Mouse (Mus musculus) midbrain, embryonic 11.5 days (tissue): ENCODE results near the gene E130114P18Rik. TPM values are rescaled to one million over a fixed set of nuclear protein-coding genes. Genes with fewer than 3 reads are reported as not detected.

ENCODE experiments used
- ATAC-seq: fragments of 200-750 bp; cut with Nextera tagmentation; 2 replicates; pipeline ENCODE4 v1.8.0; 2017; ENCODE audit warnings: moderate TSS enrichment, moderate library complexity; ENCODE audit not compliant: low FRiP score
- DNase-seq: peaks from one replicate; pipeline ENCODE4 v3.0.0; 2015; ENCODE audit warnings: low spot score; ENCODE audit errors: missing footprints
- H3K27ac ChIP-seq: fragments of 300-500 bp; sonication (generic); 2 replicates; pipeline ENCODE4 v1.5.1; 2014; ENCODE audit warnings: low read depth, low read length
- H3K27me3 ChIP-seq: fragments of 300-500 bp; sonication (generic); 2 replicates; pipeline ENCODE4 v1.6.1; 2014; ENCODE audit warnings: mild to moderate bottlenecking, low read length, moderate library complexity, mixed read lengths; ENCODE audit not compliant: control insufficient read depth, insufficient read depth
- H3K36me3 ChIP-seq: fragments of 300-500 bp; sonication (generic); 2 replicates; pipeline ENCODE4 v1.6.1; 2014; ENCODE audit warnings: mild to moderate bottlenecking, low read length, moderate library complexity, mixed read lengths; ENCODE audit not compliant: control insufficient read depth, insufficient read depth
- H3K4me1 ChIP-seq: fragments of 300-500 bp; sonication (generic); 2 replicates; pipeline ENCODE4 v1.6.1; 2014; ENCODE audit warnings: low read length; ENCODE audit not compliant: control insufficient read depth, insufficient read depth
- H3K4me2 ChIP-seq: fragments of 300-500 bp; sonication (generic); 2 replicates; pipeline ENCODE4 v1.6.1; 2014; ENCODE audit warnings: mild to moderate bottlenecking, moderate library complexity
- H3K4me3 ChIP-seq: fragments of 300-500 bp; sonication (generic); 2 replicates; pipeline ENCODE4 v1.5.1; 2014; ENCODE audit warnings: low read depth, low read length
- H3K9ac ChIP-seq: fragments of 300-500 bp; sonication (generic); 2 replicates; pipeline ENCODE4 v1.6.1; 2014; ENCODE audit warnings: low read length
- H3K9me3 ChIP-seq: fragments of 300-500 bp; sonication (generic); 2 replicates; pipeline ENCODE4 v1.6.1; 2016; ENCODE audit warnings: low read length; ENCODE audit not compliant: control insufficient read depth
- WGBS: fragments of 180-500 bp; shearing (Covaris S2); extraction: QIAGEN DNeasy Blood & Tissue Kit; methylation state at CpG from one replicate; pipeline ENCODE4 v1.1.7; 2014; 5-methylcytosine and 5-hydroxymethylcytosine counted together
- polyA plus RNA-seq: library from polyadenylated mRNA; unstranded; fragments of >200 nt; fragmentation: Nextera tagmentation; extraction: Ambion mirVana; gene quantifications from 2 replicates; pipeline ENCODE4 v1.2.1, GENCODE M21; 2014

The E130114P18Rik gene
- 6.5 and 7.7 TPM in 2 replicates for polyA plus RNA-seq

DNA sequence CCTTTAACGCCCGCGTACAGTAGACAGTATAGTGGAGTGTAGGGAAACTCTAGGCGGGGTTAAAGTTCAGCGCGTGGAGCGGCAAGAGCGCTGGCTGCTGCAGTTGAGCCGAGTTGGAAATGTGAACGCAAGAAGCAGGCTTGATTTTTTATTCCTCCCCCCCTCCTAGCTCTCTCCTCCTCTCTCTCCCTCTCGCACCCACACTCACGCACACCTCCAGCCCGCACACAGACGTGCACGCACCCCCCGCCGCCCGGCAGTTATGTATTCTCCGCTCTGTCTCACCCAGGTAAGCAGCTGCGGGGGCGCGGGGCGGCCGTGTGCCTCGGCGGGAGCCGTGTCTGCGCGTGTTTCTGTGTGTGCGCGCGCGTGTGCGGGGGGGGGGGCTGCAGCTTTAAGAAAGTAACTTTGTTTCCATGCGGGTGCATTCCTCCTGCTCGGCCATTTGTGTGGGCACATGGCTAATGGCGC, at the start of gene E130114P18Rik:
TSS of gene E130114P18Rik (minus strand) at position 373 of the 471 bp plus-strand sequence.
- Histone ChIP-seq H3K4me1 (peaks cover 12% of the 10 kb centered on the region), H3K27me3 (peaks cover 61% of the 10 kb centered on the region), H3K4me2 (peak within 1 kb of the TSS; percentile 75), H3K9me3 (0 out of 2 replicates have a peak, but pooled peaks cover under 1% of the 10 kb centered on the region), H3K9ac (peak within 1 kb of the TSS; percentile 92), H3K27ac (peak within 1 kb of the TSS; percentile 65), H3K36me3 (no peaks in the 10 kb centered on the region), H3K4me3 (peak within 1 kb of the TSS; percentile 78)
- DNase-seq = peak; percentile 97
- ATAC-seq = peak; percentile 62
- WGBS = under 1% methylated on average over 37 of the region's 37 CpGs

DNA sequence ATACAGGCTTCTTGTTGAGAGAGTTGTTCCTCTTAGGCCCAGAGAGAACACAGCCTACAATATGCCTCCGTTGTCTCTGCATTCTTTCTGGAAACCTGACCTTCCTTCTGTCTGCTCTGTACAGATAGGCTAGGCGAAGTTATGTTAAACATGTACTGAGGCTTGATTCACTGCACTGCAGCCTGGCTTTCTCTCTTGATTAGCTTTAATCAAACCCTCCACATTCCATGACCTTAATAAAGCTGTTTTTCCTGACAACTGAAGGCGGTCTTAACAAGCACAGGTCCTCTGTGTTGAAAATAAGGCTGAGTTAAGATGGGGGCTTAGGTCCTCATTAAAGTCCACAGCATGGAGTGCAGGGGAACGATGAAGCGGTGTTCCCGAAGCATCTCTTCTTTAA, 49.2 kb upstream of the E130114P18Rik start:
- Histone ChIP-seq H3K9me3 (no peaks in the 10 kb centered on the region), H3K4me2 (no peak overlapping the region), H3K27ac (no peak overlapping the region), H3K27me3 (peaks cover 10% of the 10 kb centered on the region; the same call in 1 of the 2 replicates), H3K36me3 (no peaks in the 10 kb centered on the region), H3K9ac (no peak overlapping the region), H3K4me3 (no peak overlapping the region), H3K4me1 (peaks cover 24% of the 10 kb centered on the region)
- DNase-seq (no peak), ATAC-seq (no peak)
- 50% methylated on average over 6 of the region's 6 CpGs for WGBS

DNA sequence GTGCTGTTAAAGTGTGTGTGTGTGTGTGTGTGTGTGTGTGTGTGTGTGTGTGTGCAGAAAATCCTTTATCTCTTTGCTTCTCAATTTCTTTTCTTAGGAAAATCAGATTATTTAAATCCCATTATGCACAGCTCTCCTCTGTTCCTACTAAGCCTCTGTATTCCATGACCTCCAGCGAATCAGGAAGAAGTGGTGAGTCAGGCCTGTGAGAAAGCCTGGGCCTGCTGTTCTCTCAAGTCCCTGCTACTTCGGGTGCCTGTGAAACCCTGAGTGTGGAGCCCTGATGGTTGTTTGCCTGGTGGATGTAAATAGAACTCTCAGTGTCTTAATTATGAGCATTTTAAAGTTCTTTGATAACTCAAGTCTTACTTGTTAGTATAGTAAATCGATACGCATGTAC, 48.0 kb upstream of the E130114P18Rik start:
- no peaks in the 10 kb centered on the region for H3K36me3 ChIP-seq
- H3K27ac ChIP-seq = no peak overlapping the region
- WGBS = 41% methylated on average over 4 of the region's 4 CpGs
- ATAC-seq (peak; percentile 96), DNase-seq (no peak)
- H3K9ac ChIP-seq = no peak overlapping the region
- peaks cover 10% of the 10 kb centered on the region; the same call in 1 of the 2 replicates for H3K27me3 ChIP-seq
- H3K4me1 ChIP-seq = peaks cover 24% of the 10 kb centered on the region
- H3K4me2 ChIP-seq = no peak overlapping the region
- no peaks in the 10 kb centered on the region for H3K9me3 ChIP-seq
- H3K4me3 ChIP-seq = no peak overlapping the region

DNA sequence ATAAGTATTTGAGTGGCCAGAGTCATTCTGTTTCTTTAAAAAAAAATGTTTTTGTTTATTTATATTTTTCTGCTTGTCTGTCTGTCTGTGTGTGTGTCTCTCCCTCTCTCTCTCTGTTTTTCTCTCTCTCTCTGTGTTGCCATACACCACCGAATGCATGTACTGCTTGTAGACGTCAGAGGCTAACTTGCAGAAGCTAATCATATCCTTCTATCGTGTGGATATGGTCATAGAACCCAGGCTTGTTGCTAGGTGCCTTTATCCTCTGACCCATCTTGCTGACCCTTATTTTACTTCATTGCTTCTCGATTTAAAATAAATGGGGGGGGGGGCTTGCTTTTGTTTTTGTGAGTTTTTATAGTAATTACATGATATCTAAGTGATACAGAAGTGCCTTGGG, 47.6 kb upstream of the E130114P18Rik start:
- peaks cover 24% of the 10 kb centered on the region for H3K4me1 ChIP-seq

DNA sequence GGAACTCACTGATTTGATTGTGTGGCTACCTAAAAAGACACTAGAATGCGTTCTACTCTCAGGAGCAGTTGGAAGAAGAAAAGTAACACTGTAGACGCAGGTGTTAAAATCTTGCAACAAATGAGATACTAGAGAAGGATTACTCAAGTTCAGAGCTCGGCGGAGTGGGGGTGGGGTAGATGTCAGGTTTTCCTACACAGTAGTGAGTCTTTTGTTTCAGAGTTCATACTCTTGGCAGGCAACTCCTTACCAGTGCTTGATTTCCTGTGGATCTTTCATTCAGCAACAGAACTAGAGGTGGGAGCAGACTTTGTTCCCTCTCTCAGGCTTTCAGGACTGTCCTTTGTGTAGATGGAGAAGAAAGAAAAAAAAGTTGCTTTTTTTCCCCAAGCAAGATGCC, 46.6 kb upstream of the E130114P18Rik start:
- H3K9ac ChIP-seq = no peak overlapping the region
- peaks cover 23% of the 10 kb centered on the region for H3K4me1 ChIP-seq
- ATAC-seq = no peak
- H3K27ac ChIP-seq = no peak overlapping the region
- no peak overlapping the region for H3K4me2 ChIP-seq
- peak; percentile 84 for DNase-seq
- peaks cover 9% of the 10 kb centered on the region; the same call in 1 of the 2 replicates for H3K27me3 ChIP-seq
- 43% methylated on average over 4 of the region's 4 CpGs for WGBS
- no peaks in the 10 kb centered on the region for H3K9me3 ChIP-seq
- H3K36me3 ChIP-seq = no peaks in the 10 kb centered on the region
- no peak overlapping the region for H3K4me3 ChIP-seq

More for the DNA sequence above, 47.6 kb upstream of the E130114P18Rik start:
- peaks cover 10% of the 10 kb centered on the region; the same call in 1 of the 2 replicates for H3K27me3 ChIP-seq
- no peak overlapping the region for H3K4me3 ChIP-seq
- peak; percentile 83 for ATAC-seq
- no peaks in the 10 kb centered on the region for H3K9me3 ChIP-seq
- H3K4me2 ChIP-seq = no peak overlapping the region
- H3K9ac ChIP-seq = no peak overlapping the region
- H3K27ac ChIP-seq = no peak overlapping the region
- WGBS = 19% methylated on average over 4 of the region's 4 CpGs
- no peaks in the 10 kb centered on the region for H3K36me3 ChIP-seq
- DNase-seq = no peak

DNA sequence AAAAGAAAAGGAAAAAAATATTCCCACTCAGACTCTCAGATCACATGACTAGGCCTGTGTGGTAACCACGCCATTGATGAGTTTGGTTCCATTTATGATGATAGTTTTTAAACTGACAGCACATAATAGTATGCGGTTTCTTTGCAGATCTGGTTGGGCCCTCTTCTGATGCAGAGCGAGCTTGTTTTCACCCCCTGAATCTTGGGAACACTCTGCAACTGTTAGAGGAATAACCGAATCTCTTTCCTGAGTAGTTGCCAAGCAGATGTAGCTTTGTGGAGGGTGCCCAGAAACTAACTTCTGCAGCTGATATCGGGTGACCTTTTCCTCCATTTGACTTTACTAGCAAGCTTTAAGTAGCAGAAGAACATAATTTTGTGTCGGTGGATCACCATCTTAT, 45.6 kb upstream of the E130114P18Rik start:
- Histone ChIP-seq H3K9ac (no peak overlapping the region), H3K9me3 (no peaks in the 10 kb centered on the region), H3K27me3 (peaks cover 5% of the 10 kb centered on the region; the same call in 1 of the 2 replicates), H3K27ac (no peak overlapping the region), H3K4me3 (no peak overlapping the region), H3K36me3 (no peaks in the 10 kb centered on the region), H3K4me1 (peaks cover 23% of the 10 kb centered on the region), H3K4me2 (no peak overlapping the region)
- ATAC-seq = no peak
- no peak for DNase-seq
- WGBS = 90% methylated on average over 6 of the region's 6 CpGs

DNA sequence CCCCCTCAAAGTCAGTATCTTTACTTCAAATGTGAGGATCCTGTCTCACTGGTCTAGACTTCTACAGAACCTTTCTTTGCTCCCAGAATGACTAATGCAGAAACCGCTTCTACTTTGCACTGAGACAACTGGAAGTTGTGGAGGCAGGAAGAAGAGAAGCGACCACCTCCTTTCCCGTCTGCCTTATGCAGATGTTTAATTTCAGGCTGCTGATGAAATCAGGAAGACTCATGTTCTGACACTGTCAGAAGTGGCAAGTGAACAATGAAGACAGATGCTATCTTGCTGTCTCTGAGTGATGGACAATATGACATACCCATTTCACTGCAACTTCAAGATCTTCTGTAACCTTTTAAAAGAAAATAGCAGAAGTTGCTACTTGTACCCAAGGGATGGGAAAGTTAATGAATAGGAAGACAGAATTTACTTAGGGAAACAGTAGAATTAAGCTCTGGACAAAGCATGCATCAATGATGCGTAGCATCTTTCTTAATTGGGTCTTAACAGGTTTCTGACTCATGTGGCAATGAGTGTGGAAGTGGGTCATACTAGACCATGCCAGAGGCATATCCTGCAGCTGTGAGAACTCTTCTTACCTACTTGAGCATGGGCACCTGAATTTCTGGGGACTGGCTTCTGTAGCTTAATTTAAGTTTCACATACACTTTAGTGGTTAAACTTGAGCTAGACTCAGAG, 43.8 kb upstream of the E130114P18Rik start:
- Histone ChIP-seq H3K36me3 (no peaks in the 10 kb centered on the region), H3K27me3 (peaks cover 3% of the 10 kb centered on the region; the same call in 1 of the 2 replicates)
- WGBS = 90% methylated on average over 4 of the region's 4 CpGs

DNA sequence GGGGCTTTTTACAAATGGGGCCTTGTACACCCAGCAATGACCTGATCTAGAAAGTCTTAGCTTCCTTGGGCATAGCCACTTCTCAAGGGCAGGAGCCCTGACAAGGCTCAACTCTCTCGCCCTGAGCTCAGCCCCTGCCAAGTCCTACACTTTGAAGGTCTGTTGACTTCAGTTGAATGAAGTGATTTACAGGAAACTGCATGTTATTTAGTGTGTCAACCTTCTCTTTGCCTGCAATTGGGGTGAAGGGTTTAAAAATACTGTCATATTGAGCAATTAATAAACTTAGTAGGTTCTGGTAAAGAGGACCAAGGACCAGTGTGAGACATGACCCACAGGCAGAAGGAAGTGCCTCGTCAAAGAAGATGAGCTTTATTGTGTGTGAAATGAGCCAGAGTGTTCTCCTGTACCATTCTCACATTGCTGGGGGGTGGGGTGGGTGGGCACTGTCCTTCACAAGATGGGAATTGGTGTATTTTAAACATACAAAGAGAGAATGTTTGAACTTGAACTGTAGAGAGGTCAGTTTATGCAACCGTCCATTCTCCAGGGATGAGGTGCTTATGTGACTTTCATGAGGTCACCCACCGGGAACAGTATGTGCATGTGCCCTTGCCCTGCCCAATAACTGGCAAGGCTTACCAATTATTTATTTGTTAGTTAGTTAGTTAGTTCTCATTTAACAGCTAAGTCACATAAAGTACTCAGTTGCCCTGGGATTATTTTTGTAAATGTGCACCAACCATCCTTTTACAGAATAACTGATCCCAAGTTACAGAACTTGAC, 42.8 kb upstream of the E130114P18Rik start:
- no peak overlapping the region for H3K9ac ChIP-seq
- H3K4me2 ChIP-seq = no peak overlapping the region
- no peak for ATAC-seq
- H3K9me3 ChIP-seq = no peaks in the 10 kb centered on the region
- no peak overlapping the region for H3K27ac ChIP-seq
- peaks cover 13% of the 10 kb centered on the region for H3K4me1 ChIP-seq
- H3K27me3 ChIP-seq = peaks cover 3% of the 10 kb centered on the region; the same call in 1 of the 2 replicates
- WGBS = 80% methylated on average over 4 of the region's 4 CpGs
- no peak for DNase-seq
- no peak overlapping the region for H3K4me3 ChIP-seq
- H3K36me3 ChIP-seq = no peaks in the 10 kb centered on the region

More for the DNA sequence above, 43.8 kb upstream of the E130114P18Rik start:
- Histone ChIP-seq H3K27ac (no peak overlapping the region), H3K9ac (no peak overlapping the region), H3K9me3 (no peaks in the 10 kb centered on the region), H3K4me2 (no peak overlapping the region), H3K4me1 (peaks cover 16% of the 10 kb centered on the region), H3K4me3 (no peak overlapping the region)
- no peak for DNase-seq
- ATAC-seq = no peak

DNA sequence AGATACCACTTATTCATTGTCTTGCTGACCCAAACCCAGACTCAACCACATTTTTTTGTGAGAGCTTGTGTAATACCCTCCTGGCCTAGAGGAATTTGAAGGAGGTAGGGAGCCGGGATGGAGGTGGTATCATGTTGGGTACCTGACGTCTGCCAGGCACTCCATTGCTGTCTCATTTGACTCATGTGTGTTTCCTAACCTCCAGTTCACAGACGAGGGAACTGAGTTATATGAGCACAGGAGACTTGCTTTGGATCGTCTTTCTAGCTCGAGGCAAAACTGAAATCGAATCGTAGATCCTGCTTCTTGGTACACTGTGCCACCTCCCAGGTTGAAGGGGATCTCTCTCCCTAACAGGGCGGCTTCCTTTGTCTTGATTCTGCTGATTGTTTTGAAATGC, 41.2 kb upstream of the E130114P18Rik start:
- Histone ChIP-seq H3K9me3 (no peaks in the 10 kb centered on the region), H3K27ac (no peak overlapping the region), H3K4me1 (no peaks in the 10 kb centered on the region; the same call in 1 of the 2 replicates), H3K4me2 (no peak overlapping the region), H3K4me3 (no peak overlapping the region), H3K36me3 (no peaks in the 10 kb centered on the region), H3K27me3 (no peaks in the 10 kb centered on the region; the same call in 1 of the 2 replicates), H3K9ac (no peak overlapping the region)
- ATAC-seq (no peak), DNase-seq (no peak)
- WGBS = 89% methylated on average over 8 of the region's 8 CpGs
